Mouse (Mus musculus) kidney, adult 2 months (tissue): ENCODE data around the gene Tbc1d32. TPM values are rescaled to one million over a fixed set of nuclear protein-coding genes. Genes with fewer than 3 reads are reported as not detected.

ENCODE experiments used
- DNase-seq: peaks from one replicate; pipeline ENCODE4 v3.0.0; 2021
- H3K27ac ChIP-seq: fragments of 200-500 bp; 2 replicates; pipeline ENCODE4 v1.5.1; 2012; ENCODE audit warnings: low read depth, low read length, control low read depth, inconsistent platforms; ENCODE audit not compliant: insufficient read depth
- H3K27me3 ChIP-seq: fragments of 200-500 bp; replicated peaks from 2 replicates; pipeline ENCODE4 v1.6.1; 2012; ENCODE audit warnings: mild to moderate bottlenecking, moderate library complexity, low read length, inconsistent platforms; ENCODE audit not compliant: control insufficient read depth, insufficient read depth
- H3K36me3 ChIP-seq: fragments of 200-500 bp; 2 replicates; pipeline ENCODE4 v1.6.1; 2012; ENCODE audit warnings: mild to moderate bottlenecking, moderate library complexity, low read length, inconsistent platforms; ENCODE audit not compliant: control insufficient read depth, insufficient read depth
- H3K4me1 ChIP-seq: fragments of 200-500 bp; 2 replicates; pipeline ENCODE4 v1.6.1; 2011; ENCODE audit warnings: low read length; ENCODE audit not compliant: control insufficient read depth, insufficient read depth
- H3K4me3 ChIP-seq: fragments of 200-500 bp; 2 replicates; pipeline ENCODE4 v1.5.1; 2011; ENCODE audit warnings: mild to moderate bottlenecking, low read depth, low read length, control low read depth; ENCODE audit not compliant: insufficient read depth
- CTCF ChIP-seq: fragments of 200-500 bp; conservative IDR thresholded peaks from 2 replicates; pipeline ENCODE4 v1.5.1; 2011; ENCODE audit warnings: low read depth, mild to moderate bottlenecking, control low read depth, low read length, moderate library complexity, mixed read lengths; ENCODE audit not compliant: insufficient read depth, insufficient read length
- POLR2A ChIP-seq: fragments of 200-500 bp; IDR thresholded peaks from one replicate; pipeline ENCODE4 v1.6.1; 2011; ENCODE audit warnings: low read depth, low read length, control low read depth
- WGBS: fragments of 180-500 bp; shearing (Covaris S2); methylation state at CpG from one replicate; pipeline ENCODE4 v1.1.7; 2018; 5-methylcytosine and 5-hydroxymethylcytosine counted together
- polyA plus RNA-seq: library from polyadenylated mRNA; depleted of rRNA; stranded (reverse); fragments of >200 nt; gene quantifications from 2 replicates; pipeline ENCODE4 v1.2.3, GENCODE M21; 2012; rRNA removed

Tbc1d32 gene
- polyA plus RNA-seq, 1 experiment, result 2.2 TPM

- no peak overlapping the region for H3K4me3 ChIP-seq
- 80% methylated on average over 7 of the region's 7 CpGs for WGBS
- no peak overlapping the region for H3K27ac ChIP-seq
- no peaks in the 10 kb centered on the region for H3K36me3 ChIP-seq
- TF ChIP-seq CTCF (no peak), POLR2A (no peak)
- no peak for DNase-seq
- no peaks in the 10 kb centered on the region for H3K4me1 ChIP-seq
- H3K27me3 ChIP-seq, result no peaks in the 10 kb centered on the region; the same call in 1 of the 2 replicates
Measured at GRCm38 (mm10) chr10:55978001-55978400, 250.5 kb downstream of the Tbc1d32 start.

Other genes starting within 250 kb of the Tbc1d32 start
- gene Msl3l2, start 121.8 kb downstream of the Tbc1d32 start, polyA plus RNA-seq, result 1.3 and 1.5 TPM in 2 replicates
- 3.3 and 5.6 TPM in 2 replicates for gene Gja1, start 148.6 kb upstream of the Tbc1d32 start, polyA plus RNA-seq